Comparison of ENCODE assay signal across 7 mouse cellular contexts in genomic region chr10:76664156-76665115, GRCm38 (mm10). TPM values are rescaled to one million over a fixed set of nuclear protein-coding genes. Genes with fewer than 3 reads are reported as not detected.
A peak's percentile ranks its signal among the peaks of the same experiment; 100 is the strongest.
DNase-seq lines count a peak whose midpoint lies in the region; ATAC-seq and TF ChIP-seq lines count a peak whose summit lies in the region.

No protein-coding gene starts in this region.

- no peak for TF ChIP-seq CTCF in lung, postnatal 0 days (IDR thresholded peaks at IDR 0.05)

- DNase-seq in adrenal gland, adult 2 months: peak; percentile 78
- peak; percentile 46 to 67 for DNase-seq in cerebellum, postnatal 25 days
- DNase-seq in heart, postnatal 4 days: peak; percentile 74
- DNase-seq in lung, postnatal 0 days (ENCODE audit: low spot score): peak; percentile 96
- DNase-seq in yolk sac, embryonic 10.5 days (ENCODE audit: low spot score): peak; percentile 38

- H3K4me1 ChIP-seq in lung, postnatal 0 days (ENCODE audit: insufficient read depth, low read depth, low read length): no peaks in the 10 kb centered on the region
- H3K4me1 ChIP-seq in midbrain, embryonic 16.5 days (ENCODE audit: control insufficient read depth, insufficient read depth, low read length): no peaks in the 10 kb centered on the region

- H3K9ac ChIP-seq in lung, postnatal 0 days (replicated peaks; ENCODE audit: low read depth): no peak overlapping the region
- H3K9ac ChIP-seq in midbrain, embryonic 16.5 days (ENCODE audit: low read depth, low read length): no peak overlapping the region

- peak overlapping the region; percentile 78 for H3K27ac ChIP-seq in lung, postnatal 0 days (ENCODE audit: low read length)
- H3K27ac ChIP-seq in midbrain, embryonic 16.5 days (ENCODE audit: low read length): no peak overlapping the region

- no peaks in the 10 kb centered on the region for H3K9me3 ChIP-seq in lung, postnatal 0 days (ENCODE audit: low read length)
- peaks cover 13% of the 10 kb centered on the region; the same call in 1 of the 2 replicates for H3K9me3 ChIP-seq in midbrain, embryonic 16.5 days (replicated peaks; ENCODE audit: control insufficient read depth, low read length, poor library complexity, severe bottlenecking)

- no peaks in the 10 kb centered on the region for H3K27me3 ChIP-seq in lung, postnatal 0 days (replicated peaks; ENCODE audit: insufficient read depth, low read length)
- no peaks in the 10 kb centered on the region for H3K27me3 ChIP-seq in midbrain, embryonic 16.5 days (ENCODE audit: control insufficient read depth, insufficient read depth, low read depth, low read length)

- 60% methylated on average over 20 of the region's 20 CpGs for WGBS in lung, postnatal 0 days
- WGBS in midbrain, embryonic 16.5 days: 83% methylated on average over 20 of the region's 20 CpGs

- H3K4me3 ChIP-seq in lung, postnatal 0 days (ENCODE audit: low read depth, low read length): no peak overlapping the region
- H3K4me3 ChIP-seq in midbrain, embryonic 16.5 days (ENCODE audit: low read depth, low read length): no peak overlapping the region

- peak; percentile 54; the same call in 1 of the 2 replicates for TF ChIP-seq EP300 in lung, postnatal 0 days (IDR thresholded peaks at IDR 0.05)

- no peaks in the 10 kb centered on the region for H3K36me3 ChIP-seq in lung, postnatal 0 days (ENCODE audit: insufficient read depth, low read length)
- H3K36me3 ChIP-seq in midbrain, embryonic 16.5 days (ENCODE audit: control insufficient read depth, insufficient read depth, low read length): no peaks in the 10 kb centered on the region

- no peak overlapping the region for H3K4me2 ChIP-seq in lung, postnatal 0 days (replicated peaks; ENCODE audit: low read depth, low read length)
- H3K4me2 ChIP-seq in midbrain, embryonic 16.5 days (ENCODE audit: low read length): no peak overlapping the region

- peak; percentile 92 for ATAC-seq in lung, postnatal 0 days
- ATAC-seq in midbrain, embryonic 16.5 days: no peak
- ATAC-seq in megakaryocyte progenitor cell, adult 5-6 weeks (replicated peaks; ENCODE audit: poor library complexity): no peak

RNA-seq across cellular contexts. Expression of gene Col6a2, which starts 41.0 kb away (rescaled TPM):
- total RNA-seq in adrenal gland, adult 2 months (2021): 10 to 100 TPM; 27.6 to 44.6 TPM
- polyA plus RNA-seq in adrenal gland, adult 2 months (2012; rRNA removed): 46.9 and 47.6 TPM in 2 replicates
- total RNA-seq in heart, postnatal 4 days (2021): 100 to 1,000 TPM; 201 to 217 TPM
- polyA plus RNA-seq in lung, postnatal 0 days (2015; fragmentation: Nextera tagmentation; extraction: Ambion mirVana): 242 and 272 TPM in 2 replicates
- 11.5 and 13.9 TPM in 2 replicates for polyA plus RNA-seq in midbrain, embryonic 16.5 days (2015; fragmentation: Nextera tagmentation; extraction: Ambion mirVana)
- total RNA-seq in megakaryocyte progenitor cell, adult 5-6 weeks (2015): not detected in 2 replicates
- total RNA-seq in megakaryocyte progenitor cell, adult 5-6 weeks (2017): not detected in 2 replicates

Comparison
In these comparisons a context has a peak if more than half of its experiments do, and no peak if none do; other contexts are left out.
1. DNase-seq: peak in every context shown above with its lines; median percentile 96 in lung, postnatal 0 days; 78 in adrenal gland, adult 2 months; 74 in heart, postnatal 4 days; 56 in cerebellum, postnatal 25 days; 38 in yolk sac, embryonic 10.5 days.
2. RNA of gene Col6a2, which starts 41.0 kb away (total RNA-seq): 201 to 217 TPM in heart, postnatal 4 days and 27.6 to 44.6 TPM in adrenal gland, adult 2 months; not detected in megakaryocyte progenitor cell, adult 5-6 weeks; every median in the first group is over 10 times any median in the second.